Mouse (Mus musculus): ENCODE data around the gene Acrbp.

GRCm38 (mm10) chr6:125061493-125061892, 12.0 kb downstream of the Acrbp start:
- TF ChIP-seq CTCF (IDR thresholded peaks at IDR 0.05; ENCODE audit: low read depth) (no peak), EP300 (IDR thresholded peaks at IDR 0.05; ENCODE audit: low read depth) (no peak)
